In genomic region chr1:66838184-66839042, GRCm38 (mm10) we compare ENCODE assay signal across 8 mouse cellular contexts. TPM values are rescaled to one million over a fixed set of nuclear protein-coding genes. Genes with fewer than 3 reads are reported as not detected.
A peak's percentile ranks its signal among the peaks of the same experiment; 100 is the strongest.
DNase-seq lines count a peak whose midpoint lies in the region; ATAC-seq and TF ChIP-seq lines count a peak whose summit lies in the region.

No protein-coding gene starts in this region.

- H3K27ac ChIP-seq in hindbrain, embryonic 11.5 days (ENCODE audit: low read depth, low read length), result no peak overlapping the region
- no peak overlapping the region for H3K27ac ChIP-seq in hindbrain, embryonic 16.5 days (ENCODE audit: low read depth, low read length)
- H3K27ac ChIP-seq in kidney, embryonic 14.5 days (ENCODE audit: low read depth, low read length), result no peak overlapping the region
- H3K27ac ChIP-seq in limb, embryonic 14.5 days (replicated peaks; ENCODE audit: low read depth, low read length), result no peak overlapping the region
- no peak overlapping the region for H3K27ac ChIP-seq in midbrain, embryonic 16.5 days (ENCODE audit: low read length)

- H3K9me3 ChIP-seq in hindbrain, embryonic 11.5 days (ENCODE audit: control insufficient read depth, low read length), result no peaks in the 10 kb centered on the region
- no peaks in the 10 kb centered on the region for H3K9me3 ChIP-seq in hindbrain, embryonic 16.5 days (ENCODE audit: control insufficient read depth, low read length)
- H3K9me3 ChIP-seq in kidney, embryonic 14.5 days (ENCODE audit: control insufficient read depth, low read length), result no peaks in the 10 kb centered on the region
- H3K9me3 ChIP-seq in limb, embryonic 14.5 days (ENCODE audit: control insufficient read depth, low read length), result no peaks in the 10 kb centered on the region
- H3K9me3 ChIP-seq in midbrain, embryonic 16.5 days (replicated peaks; ENCODE audit: control insufficient read depth, low read length, poor library complexity, severe bottlenecking), result no peaks in the 10 kb centered on the region

- no peaks in the 10 kb centered on the region for H3K36me3 ChIP-seq in hindbrain, embryonic 11.5 days (ENCODE audit: control insufficient read depth, insufficient read depth, low read length)
- H3K36me3 ChIP-seq in hindbrain, embryonic 16.5 days (ENCODE audit: control insufficient read depth, insufficient read depth, low read length), result no peaks in the 10 kb centered on the region
- H3K36me3 ChIP-seq in kidney, embryonic 14.5 days (ENCODE audit: control insufficient read depth, insufficient read depth, low read length), result peaks cover 11% of the 10 kb centered on the region
- H3K36me3 ChIP-seq in limb, embryonic 14.5 days (ENCODE audit: control insufficient read depth, insufficient read depth, low read length), result peaks cover 30% of the 10 kb centered on the region
- H3K36me3 ChIP-seq in midbrain, embryonic 16.5 days (ENCODE audit: control insufficient read depth, insufficient read depth, low read length), result no peaks in the 10 kb centered on the region

- DNase-seq in hindbrain, embryonic 11.5 days (ENCODE audit: low spot score), result peak; percentile 77
- peak; percentile 64 to 75 for DNase-seq in cerebellum, postnatal 4 days (ENCODE audit: low spot score in 2 of 2)
- DNase-seq in gastrocnemius, postnatal 10 days, result peak; percentile 80
- peak; percentile 84 for DNase-seq in limb, embryonic 14.5 days (ENCODE audit: low spot score)
- peak; percentile 62 to 73 for DNase-seq in spleen, postnatal 36 days (ENCODE audit: low spot score in 2 of 2)

- peak; percentile 54 for ATAC-seq in hindbrain, embryonic 11.5 days (ENCODE audit: low FRiP score)
- ATAC-seq in hindbrain, embryonic 16.5 days, result no peak
- ATAC-seq in kidney, embryonic 14.5 days (ENCODE audit: low FRiP score, low TSS enrichment), result peak; percentile 17; the same call in 1 of the 2 replicates
- ATAC-seq in limb, embryonic 14.5 days (ENCODE audit: low FRiP score, low read depth), result peak; percentile 48; the same call in 1 of the 2 replicates
- ATAC-seq in midbrain, embryonic 16.5 days, result peak; percentile 65

- H3K4me2 ChIP-seq in hindbrain, embryonic 11.5 days (replicated peaks; ENCODE audit: low read depth, low read length), result no peak overlapping the region
- no peak overlapping the region for H3K4me2 ChIP-seq in hindbrain, embryonic 16.5 days (ENCODE audit: low read length)
- no peak overlapping the region for H3K4me2 ChIP-seq in kidney, embryonic 14.5 days (replicated peaks; ENCODE audit: low read depth, low read length)
- H3K4me2 ChIP-seq in limb, embryonic 14.5 days (replicated peaks; ENCODE audit: low read depth, low read length, severe bottlenecking), result no peak overlapping the region
- H3K4me2 ChIP-seq in midbrain, embryonic 16.5 days (ENCODE audit: low read length), result no peak overlapping the region

- H3K4me3 ChIP-seq in hindbrain, embryonic 11.5 days (ENCODE audit: low read depth, low read length), result no peak overlapping the region
- H3K4me3 ChIP-seq in hindbrain, embryonic 16.5 days (ENCODE audit: low read length), result no peak overlapping the region
- no peak overlapping the region for H3K4me3 ChIP-seq in kidney, embryonic 14.5 days (ENCODE audit: low read length)
- H3K4me3 ChIP-seq in limb, embryonic 14.5 days (replicated peaks; ENCODE audit: low read length), result peak overlapping the region; percentile 13; the same call in 1 of the 2 replicates
- H3K4me3 ChIP-seq in midbrain, embryonic 16.5 days (ENCODE audit: low read depth, low read length), result no peak overlapping the region

- no peak for TF ChIP-seq POLR2A in limb, embryonic 14.5 days (IDR thresholded peaks at IDR 0.05; ENCODE audit: borderline replicate concordance, extremely low read depth, insufficient read depth, insufficient read length)

- 59% methylated on average over 16 of the region's 16 CpGs for WGBS in hindbrain, embryonic 11.5 days
- 56% methylated on average over 16 of the region's 16 CpGs for WGBS in hindbrain, embryonic 16.5 days
- 57% methylated on average over 16 of the region's 16 CpGs for WGBS in kidney, embryonic 14.5 days
- WGBS in limb, embryonic 14.5 days, result 45% methylated on average over 16 of the region's 16 CpGs
- 62% methylated on average over 16 of the region's 16 CpGs for WGBS in midbrain, embryonic 16.5 days

- no peaks in the 10 kb centered on the region for H3K4me1 ChIP-seq in hindbrain, embryonic 11.5 days (replicated peaks; ENCODE audit: control insufficient read depth, insufficient read depth, low read length)
- H3K4me1 ChIP-seq in hindbrain, embryonic 16.5 days (ENCODE audit: control insufficient read depth, insufficient read depth, low read depth, low read length), result no peaks in the 10 kb centered on the region
- no peaks in the 10 kb centered on the region for H3K4me1 ChIP-seq in kidney, embryonic 14.5 days (ENCODE audit: control insufficient read depth, insufficient read depth, low read length)
- H3K4me1 ChIP-seq in limb, embryonic 14.5 days (ENCODE audit: control insufficient read depth, insufficient read depth, low read length), result peaks cover 5% of the 10 kb centered on the region; the same call in 1 of the 2 replicates
- H3K4me1 ChIP-seq in midbrain, embryonic 16.5 days (ENCODE audit: control insufficient read depth, insufficient read depth, low read length), result no peaks in the 10 kb centered on the region

- H3K27me3 ChIP-seq in hindbrain, embryonic 11.5 days (ENCODE audit: control insufficient read depth, insufficient read depth, low read length), result no peaks in the 10 kb centered on the region
- H3K27me3 ChIP-seq in hindbrain, embryonic 16.5 days (replicated peaks; ENCODE audit: control insufficient read depth, insufficient read depth, low read length), result no peaks in the 10 kb centered on the region
- H3K27me3 ChIP-seq in kidney, embryonic 14.5 days (ENCODE audit: control insufficient read depth, insufficient read depth, low read length), result no peaks in the 10 kb centered on the region
- no peaks in the 10 kb centered on the region for H3K27me3 ChIP-seq in limb, embryonic 14.5 days (ENCODE audit: control insufficient read depth, insufficient read depth, low read length)
- H3K27me3 ChIP-seq in midbrain, embryonic 16.5 days (ENCODE audit: control insufficient read depth, insufficient read depth, low read depth, low read length), result no peaks in the 10 kb centered on the region

- no peak overlapping the region for H3K9ac ChIP-seq in hindbrain, embryonic 11.5 days (ENCODE audit: low read depth, low read length)
- H3K9ac ChIP-seq in hindbrain, embryonic 16.5 days (ENCODE audit: low read depth, low read length), result no peak overlapping the region
- no peak overlapping the region for H3K9ac ChIP-seq in kidney, embryonic 14.5 days (ENCODE audit: low read depth, low read length)
- H3K9ac ChIP-seq in limb, embryonic 14.5 days (ENCODE audit: low read depth, low read length, severe bottlenecking), result no peak overlapping the region
- no peak overlapping the region for H3K9ac ChIP-seq in midbrain, embryonic 16.5 days (ENCODE audit: low read depth, low read length)

RNA-seq across cellular contexts. Expression of gene Kansl1l, which starts 21.1 kb away (rescaled TPM):
- polyA plus RNA-seq in hindbrain, embryonic 11.5 days (2014; fragmentation: Nextera tagmentation; extraction: Ambion mirVana), result 11.8 and 16.7 TPM in 2 replicates
- 9.9 and 10.5 TPM in 2 replicates for polyA plus RNA-seq in hindbrain, embryonic 16.5 days (2015; fragmentation: Nextera tagmentation; extraction: Ambion mirVana)
- 10 to 100 TPM; 20.0 to 21.4 TPM for total RNA-seq in gastrocnemius, postnatal 10 days (2021)
- polyA plus RNA-seq in kidney, embryonic 14.5 days (2014; fragmentation: Nextera tagmentation; extraction: Ambion mirVana), result 15.7 and 16.4 TPM in 2 replicates
- polyA plus RNA-seq in limb, embryonic 14.5 days (2012; rRNA removed), result 14.8 and 16.1 TPM in 2 replicates
- polyA plus RNA-seq in limb, embryonic 14.5 days (2014; fragmentation: Nextera tagmentation; extraction: Ambion mirVana), result 15.3 and 16.1 TPM in 2 replicates
- polyA plus RNA-seq in midbrain, embryonic 16.5 days (2015; fragmentation: Nextera tagmentation; extraction: Ambion mirVana), result 9.4 and 10.7 TPM in 2 replicates

RNA-seq across cellular contexts. Expression of gene Acadl, which starts 24.7 kb away (rescaled TPM):
- 60.3 and 62.0 TPM in 2 replicates for polyA plus RNA-seq in hindbrain, embryonic 11.5 days (2014; fragmentation: Nextera tagmentation; extraction: Ambion mirVana)
- polyA plus RNA-seq in hindbrain, embryonic 16.5 days (2015; fragmentation: Nextera tagmentation; extraction: Ambion mirVana), result 65.8 and 74.9 TPM in 2 replicates
- total RNA-seq in gastrocnemius, postnatal 10 days (2021), result 100 to 1,000 TPM; 339 to 357 TPM
- polyA plus RNA-seq in kidney, embryonic 14.5 days (2014; fragmentation: Nextera tagmentation; extraction: Ambion mirVana), result 70.5 and 98.4 TPM in 2 replicates
- 20.3 and 32.4 TPM in 2 replicates for polyA plus RNA-seq in limb, embryonic 14.5 days (2012; rRNA removed)
- polyA plus RNA-seq in limb, embryonic 14.5 days (2014; fragmentation: Nextera tagmentation; extraction: Ambion mirVana), result 78.7 and 86.0 TPM in 2 replicates
- 36.3 and 42.7 TPM in 2 replicates for polyA plus RNA-seq in midbrain, embryonic 16.5 days (2015; fragmentation: Nextera tagmentation; extraction: Ambion mirVana)
